Mouse (Mus musculus) brain, embryonic 14.5 days (tissue): ENCODE data around the gene Cst13. TPM values are rescaled to one million over a fixed set of nuclear protein-coding genes. Genes with fewer than 3 reads are reported as not detected.
A peak's percentile ranks its signal among the peaks of the same experiment; 100 is the strongest.

ENCODE experiments used
- DNase-seq: peaks from one replicate; pipeline ENCODE4 v3.0.0-alpha.2; 2011; ENCODE audit warnings: low read depth
- CTCF ChIP-seq: fragments of 200-500 bp; IDR thresholded peaks from 2 replicates; pipeline ENCODE4 v1.5.1; 2012; ENCODE audit warnings: inconsistent platforms, mild to moderate bottlenecking, moderate library complexity, borderline replicate concordance; ENCODE audit not compliant: insufficient read depth, insufficient read length; ENCODE audit errors: extremely low read depth
- POLR2A ChIP-seq: fragments of 200-500 bp; IDR thresholded peaks from 2 replicates; pipeline ENCODE4 v1.6.1; 2012; ENCODE audit warnings: mild to moderate bottlenecking, inconsistent platforms, borderline replicate concordance; ENCODE audit not compliant: poor library complexity, insufficient read depth, insufficient read length, severe bottlenecking; ENCODE audit errors: extremely low read depth
- polyA plus RNA-seq: library from polyadenylated mRNA; depleted of rRNA; stranded (reverse); fragments of >200 nt; gene quantifications from 2 replicates; pipeline ENCODE4 v1.2.3, GENCODE M21; 2012; rRNA removed

The Cst13 gene
- polyA plus RNA-seq, 1 experiment: not detected

DNA sequence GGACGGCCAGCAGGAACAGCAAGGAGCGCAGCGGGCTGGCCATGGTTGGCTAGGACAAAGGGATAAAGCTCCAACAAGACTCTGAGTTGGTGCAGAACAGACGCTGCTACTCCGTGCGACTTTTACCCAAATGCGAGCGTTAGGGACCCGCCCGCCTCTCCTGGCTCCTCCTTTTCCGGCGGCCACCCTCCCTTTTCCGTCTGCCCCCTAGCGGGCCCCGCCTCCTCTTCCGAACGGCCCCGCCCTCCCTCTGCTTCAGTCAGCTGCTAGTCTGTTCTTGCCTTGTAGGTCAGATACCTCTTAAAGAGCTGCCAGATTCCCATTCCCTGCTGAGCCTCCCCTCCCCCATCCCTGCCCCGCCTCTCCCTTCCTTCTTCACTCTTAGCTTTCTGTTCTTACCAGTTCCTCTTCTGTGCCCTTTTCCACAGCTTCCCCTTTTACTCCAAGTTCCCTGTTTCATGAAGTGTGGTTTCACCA is 55.5 kb downstream of the Cst13 start, which contains the start of gene Cst3:
Gene Cst3, minus strand, starts transcription at position 358 of the 477 bp plus-strand sequence.
- peak; percentile 96 for DNase-seq
- TF ChIP-seq POLR2A: peak; percentile 51; the same call in 1 of the 2 replicates
- TF ChIP-seq CTCF: no peak

DNA sequence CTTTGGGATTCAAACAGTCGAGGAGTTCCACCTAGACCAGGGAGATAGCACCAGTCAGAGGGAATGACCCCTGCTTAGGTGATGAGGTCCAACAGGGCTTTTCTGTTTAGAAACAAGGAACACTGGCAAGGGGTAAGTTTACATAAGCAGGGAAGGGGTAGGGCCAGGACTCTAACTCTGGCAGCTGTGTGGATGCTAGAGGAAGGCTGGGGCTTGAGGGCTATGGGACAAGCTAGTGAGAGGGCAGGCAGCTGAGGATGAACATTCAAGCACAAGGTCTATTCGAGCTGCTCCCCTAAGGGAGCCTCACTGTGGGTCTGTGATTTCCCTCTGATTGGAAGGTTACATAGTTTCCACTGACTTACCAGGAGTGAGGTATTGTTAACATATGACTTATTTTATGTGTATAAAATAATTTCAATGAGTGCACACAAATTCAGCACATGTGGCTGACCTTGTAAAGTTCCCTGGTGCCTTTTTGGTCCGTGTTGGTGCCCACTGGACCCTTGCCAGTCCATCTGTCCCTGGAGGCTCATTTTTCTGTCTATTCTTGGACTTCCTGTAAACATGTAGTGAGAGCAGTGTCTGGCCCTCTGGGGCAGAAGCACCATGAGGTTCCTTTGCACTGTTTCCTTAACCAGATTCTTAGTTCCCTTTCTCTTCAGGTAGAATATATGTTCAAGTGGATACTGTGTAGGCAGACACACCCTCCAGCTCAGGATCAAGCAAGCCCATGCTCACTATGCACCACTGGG is 57.3 kb downstream of the Cst13 start:
- DNase-seq: no peak
- TF ChIP-seq CTCF (no peak), POLR2A (no peak)

- TF ChIP-seq POLR2A: no peak
- no peak for TF ChIP-seq CTCF
- DNase-seq: no peak
These were observed 58.8 kb downstream of the Cst13 start for GRCm38 (mm10) chr2:148878641-148879130.

GRCm38 (mm10) chr2:148879199-148879598 is 59.3 kb downstream of the Cst13 start:
- TF ChIP-seq CTCF (no peak), POLR2A (no peak)
- no peak for DNase-seq

Other genes with a start within 250 kb of the Cst13 start
- 43.8 and 68.5 TPM in 2 replicates for gene Nxt1, start 147.5 kb upstream of the Cst13 start, polyA plus RNA-seq
- gene Gzf1, start 139.1 kb upstream of the Cst13 start, polyA plus RNA-seq: 12.9 and 15.0 TPM in 2 replicates
- 32.7 and 47.7 TPM in 2 replicates for gene Napb, start 87.6 kb upstream of the Cst13 start, polyA plus RNA-seq
- gene Cstl1, start 69.7 kb upstream of the Cst13 start, polyA plus RNA-seq: not detected in 2 replicates
- 0.16 TPM in 1 of 2 replicates, not detected in the other for gene Cst11, start 48.6 kb upstream of the Cst13 start, polyA plus RNA-seq
- not detected in 2 replicates for gene 8030411F24Rik, start 38.1 kb upstream of the Cst13 start, polyA plus RNA-seq
- not detected in 2 replicates for gene Cst12, start 30.7 kb upstream of the Cst13 start, polyA plus RNA-seq
- 0.10 TPM in 1 of 2 replicates, not detected in the other for gene Cst8, start 21.3 kb upstream of the Cst13 start, polyA plus RNA-seq
- not detected in 2 replicates for gene Cst9, start 15.1 kb downstream of the Cst13 start, polyA plus RNA-seq
- not detected in 2 replicates for gene 9230104L09Rik, start 45.0 kb downstream of the Cst13 start, polyA plus RNA-seq
- 465 and 499 TPM in 2 replicates for gene Cst3, start 55.6 kb downstream of the Cst13 start, polyA plus RNA-seq
- gene Gm1330, start 183.2 kb downstream of the Cst13 start, polyA plus RNA-seq: not detected in 2 replicates
- not detected in 2 replicates for gene Gm10750, start 197.2 kb downstream of the Cst13 start, polyA plus RNA-seq